Mouse (Mus musculus) natural killer cell, adult 2 months (primary cell): ENCODE measurements around the gene Lrtm1.

ENCODE experiments used
- DNase-seq, 2 experiments: peaks; one replicate each; pipeline ENCODE4 v3.0.0; 2022; ENCODE audit warnings: low spot score in 2 of 2

Gene Lrtm1

GRCm38 (mm10) chr14:29031858-29032395 lies 13.9 kb downstream of the Lrtm1 start:
- DNase-seq = no peak

GRCm38 (mm10) chr14:29038246-29038645 lies 20.2 kb downstream of the Lrtm1 start:
- no peak for DNase-seq

- DNase-seq = no peak
Measured at GRCm38 (mm10) chr14:29040606-29041364, 22.8 kb downstream of the Lrtm1 start.

GRCm38 (mm10) chr14:29041498-29041897 lies 23.5 kb downstream of the Lrtm1 start:
- no peak for DNase-seq

- no peak for DNase-seq
Measured at GRCm38 (mm10) chr14:29042355-29042754, 24.3 kb downstream of the Lrtm1 start.

GRCm38 (mm10) chr14:29051951-29052835 lies 34.2 kb downstream of the Lrtm1 start:
- no peak for DNase-seq

GRCm38 (mm10) chr14:29060679-29061078 lies 42.7 kb downstream of the Lrtm1 start:
- no peak for DNase-seq

- DNase-seq = no peak
Measured at GRCm38 (mm10) chr14:29061491-29061890, 43.5 kb downstream of the Lrtm1 start.

GRCm38 (mm10) chr14:29062676-29063075 lies 44.7 kb downstream of the Lrtm1 start:
- DNase-seq = no peak

GRCm38 (mm10) chr14:29073747-29074146 lies 55.7 kb downstream of the Lrtm1 start:
- DNase-seq = no peak

- DNase-seq = no peak
Measured at GRCm38 (mm10) chr14:29077418-29077817, 59.4 kb downstream of the Lrtm1 start.

- no peak for DNase-seq
Measured at GRCm38 (mm10) chr14:29080228-29080627, 62.2 kb downstream of the Lrtm1 start.

- DNase-seq = no peak
Measured at GRCm38 (mm10) chr14:29080630-29081029, 62.6 kb downstream of the Lrtm1 start.

GRCm38 (mm10) chr14:29082171-29082570 lies 64.2 kb downstream of the Lrtm1 start:
- DNase-seq = no peak
